Mouse (Mus musculus) kidney, embryonic 16.5 days (tissue): ENCODE measurements around the gene Kif1bp. TPM values are rescaled to one million over a fixed set of nuclear protein-coding genes. Genes with fewer than 3 reads are reported as not detected.
"Not testable (repeated sequence)": the region's sequence is repeated elsewhere in the genome, so short reads cannot be mapped to it uniquely, and the experiment has no call there.

ENCODE experiments used
- ATAC-seq: fragments of 200-750 bp; cut with Nextera tagmentation; 2 replicates; pipeline ENCODE4 v1.8.0; 2017; ENCODE audit warnings: moderate TSS enrichment; ENCODE audit not compliant: low FRiP score, low TSS enrichment
- H3K27ac ChIP-seq: fragments of 300-500 bp; sonication (generic); 2 replicates; pipeline ENCODE4 v1.5.1; 2014; ENCODE audit warnings: low read length
- H3K27me3 ChIP-seq: fragments of 300-500 bp; sonication (generic); 2 replicates; pipeline ENCODE4 v1.6.1; 2014; ENCODE audit warnings: low read length, control low read depth, mixed read lengths; ENCODE audit not compliant: insufficient read depth
- H3K36me3 ChIP-seq: fragments of 300-500 bp; sonication (generic); 2 replicates; pipeline ENCODE4 v1.6.1; 2014; ENCODE audit warnings: low read length, control low read depth, mixed read lengths; ENCODE audit not compliant: insufficient read depth
- H3K4me1 ChIP-seq: fragments of 300-500 bp; sonication (generic); 2 replicates; pipeline ENCODE4 v1.6.1; 2014; ENCODE audit warnings: low read length, control low read depth, mixed read lengths; ENCODE audit not compliant: insufficient read depth
- H3K4me2 ChIP-seq: fragments of 300-500 bp; sonication (generic); replicated peaks from 2 replicates; pipeline ENCODE4 v1.6.1; 2014; ENCODE audit warnings: low read depth, low read length
- H3K4me3 ChIP-seq: fragments of 300-500 bp; sonication (generic); 2 replicates; pipeline ENCODE4 v1.5.1; 2014; ENCODE audit warnings: mild to moderate bottlenecking, low read length
- H3K9ac ChIP-seq: fragments of 300-500 bp; sonication (generic); replicated peaks from 2 replicates; pipeline ENCODE4 v1.6.1; 2014; ENCODE audit warnings: low read length
- H3K9me3 ChIP-seq: fragments of 300-500 bp; sonication (generic); 2 replicates; pipeline ENCODE4 v1.6.1; 2016; ENCODE audit warnings: low read length, control low read depth
- WGBS: fragments of 180-500 bp; shearing (Covaris S2); extraction: QIAGEN DNeasy Blood & Tissue Kit; methylation state at CpG from one replicate; pipeline ENCODE4 v1.1.7; 2014; 5-methylcytosine and 5-hydroxymethylcytosine counted together
- polyA plus RNA-seq: library from polyadenylated mRNA; unstranded; fragments of >200 nt; fragmentation: Nextera tagmentation; extraction: Ambion mirVana; gene quantifications from 2 replicates; pipeline ENCODE4 v1.2.1, GENCODE M21; 2015

Gene Kif1bp
- polyA plus RNA-seq = 35.5 and 39.0 TPM in 2 replicates

DNA sequence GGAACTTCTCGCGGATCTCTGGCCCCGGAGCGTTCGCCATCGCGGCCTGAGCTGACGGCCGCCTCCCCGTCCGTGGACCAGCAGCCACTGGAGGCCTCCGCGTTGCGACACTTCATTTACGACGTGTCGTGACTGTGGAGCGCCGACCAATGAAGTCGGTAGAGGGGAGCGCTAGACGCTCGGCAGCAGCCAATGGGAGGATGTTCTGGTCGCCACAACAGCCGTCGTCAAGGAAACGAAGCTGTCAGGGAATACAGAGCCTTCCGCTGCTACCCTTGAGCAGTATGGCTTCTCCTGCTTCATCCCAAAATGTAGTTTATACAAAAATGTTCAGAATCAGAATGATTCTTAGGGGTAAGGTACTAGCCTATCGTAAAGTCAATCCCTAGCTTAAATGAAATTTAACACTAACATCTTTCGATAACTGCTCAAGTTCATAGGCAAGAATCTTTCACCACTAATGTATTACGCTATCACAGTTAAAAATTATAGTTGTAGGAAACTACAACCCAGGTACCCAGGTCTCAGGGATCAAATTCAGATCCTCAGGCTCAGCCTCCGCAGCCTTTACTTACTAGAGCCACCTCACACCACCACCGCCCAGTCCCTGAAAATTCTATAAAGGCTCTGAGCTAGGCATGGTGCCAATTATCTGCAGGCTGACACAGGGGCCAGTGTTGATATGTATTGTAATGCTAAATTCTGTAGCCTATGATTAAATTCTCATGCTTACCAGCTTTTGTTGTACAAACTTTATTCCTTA, at the start of gene Kif1bp:
TSS of gene Kif1bp (minus strand) at position 120 of the 763 bp plus-strand sequence.
- H3K4me3 ChIP-seq = peak within 1 kb of the TSS; percentile 96
- peak within 1 kb of the TSS; percentile 87 for H3K9ac ChIP-seq
- H3K4me1 ChIP-seq = peaks cover 13% of the 10 kb centered on the region
- H3K27me3 ChIP-seq = no peaks in the 10 kb centered on the region
- H3K9me3 ChIP-seq = no peaks in the 10 kb centered on the region
- 5% methylated on average over 33 of the region's 33 CpGs for WGBS
- peaks cover 34% of the 10 kb centered on the region for H3K36me3 ChIP-seq
- peak within 1 kb of the TSS; percentile 94 for H3K4me2 ChIP-seq
- H3K27ac ChIP-seq = no peak within 1 kb of the TSS
- peak; percentile 100 for ATAC-seq

GRCm38 (mm10) chr10:62604161-62604560, 25.9 kb upstream of the Kif1bp start:
- Histone ChIP-seq H3K9me3 (no peaks in the 10 kb centered on the region), H3K4me3 (no peak overlapping the region), H3K4me2 (no peak overlapping the region), H3K27me3 (no peaks in the 10 kb centered on the region), H3K27ac (no peak overlapping the region), H3K4me1 (peaks cover 15% of the 10 kb centered on the region), H3K9ac (no peak overlapping the region), H3K36me3 (no peaks in the 10 kb centered on the region)
- 89% methylated on average over 3 of the region's 3 CpGs for WGBS
- no peak for ATAC-seq

DNA sequence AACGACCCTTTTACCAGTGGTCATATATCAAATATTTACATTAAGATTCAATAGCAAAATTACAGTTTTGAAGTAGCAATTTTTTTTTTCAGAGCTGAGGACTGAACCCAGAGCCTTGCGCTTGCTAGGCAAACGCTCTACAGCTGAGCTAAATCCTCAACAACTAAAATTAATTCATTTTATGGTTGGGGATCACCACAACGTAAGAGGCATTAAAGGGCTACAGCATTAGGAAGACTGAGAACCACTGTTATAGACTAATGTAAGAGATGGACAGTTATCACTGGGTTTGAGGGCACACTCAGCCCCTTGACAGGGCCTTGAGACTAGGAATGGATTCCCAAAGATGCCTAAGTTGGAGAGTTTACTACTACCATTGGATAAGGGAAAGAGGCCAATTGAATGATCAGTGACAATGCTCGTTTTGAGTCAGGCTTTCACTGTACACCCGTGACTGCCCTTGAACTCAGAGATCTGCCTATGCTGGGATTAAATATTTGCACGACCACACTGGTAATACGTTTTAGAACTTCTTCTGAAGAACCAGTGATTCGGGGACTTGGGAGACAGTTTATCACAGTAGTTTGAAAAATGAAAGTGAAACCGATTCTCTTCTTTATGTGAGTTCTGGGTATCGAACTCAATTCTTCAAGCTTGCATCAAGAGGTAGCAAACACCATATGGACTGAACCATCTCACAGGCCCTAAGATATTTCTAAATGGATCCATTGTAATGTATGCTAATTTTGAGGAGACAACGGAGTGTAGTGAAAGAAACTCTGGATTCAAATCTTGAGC, 25.2 kb upstream of the Kif1bp start:
- ATAC-seq = no peak
- Histone ChIP-seq H3K27ac (no peak overlapping the region), H3K9ac (no peak overlapping the region), H3K4me2 (no peak overlapping the region), H3K4me3 (no peak overlapping the region), H3K36me3 (no peaks in the 10 kb centered on the region), H3K9me3 (no peaks in the 10 kb centered on the region), H3K27me3 (no peaks in the 10 kb centered on the region), H3K4me1 (peaks cover 15% of the 10 kb centered on the region)
- 87% methylated on average over 12 of the region's 12 CpGs for WGBS

- Histone ChIP-seq H3K27me3 (no peaks in the 10 kb centered on the region), H3K9me3 (no peaks in the 10 kb centered on the region), H3K4me3 (peak within 1 kb of the TSS; percentile 97), H3K9ac (peak within 1 kb of the TSS; percentile 76), H3K36me3 (peaks cover 7% of the 10 kb centered on the region), H3K27ac (peak within 1 kb of the TSS; percentile 82), H3K4me2 (peak within 1 kb of the TSS; percentile 99), H3K4me1 (peaks cover 15% of the 10 kb centered on the region)
- ATAC-seq = peak; percentile 96
- WGBS = 6% methylated on average over 53 of the region's 53 CpGs
Observed at GRCm38 (mm10) chr10:62602177-62603040, 24.2 kb upstream of the Kif1bp start, which contains the start of gene Ddx21. Gene Ddx21, minus strand, starts transcription at chr10:62602281.

GRCm38 (mm10) chr10:62601833-62602176, 23.5 kb upstream of the Kif1bp start:
- peak; percentile 88 for ATAC-seq
- H3K4me3 ChIP-seq = peak overlapping the region; percentile 97
- 0% methylated on average over 23 of the region's 23 CpGs for WGBS
- peaks cover 15% of the 10 kb centered on the region for H3K4me1 ChIP-seq
- peaks cover 11% of the 10 kb centered on the region for H3K36me3 ChIP-seq
- H3K9me3 ChIP-seq = no peaks in the 10 kb centered on the region
- peak overlapping the region; percentile 76 for H3K9ac ChIP-seq
- peak overlapping the region; percentile 99 for H3K4me2 ChIP-seq
- no peaks in the 10 kb centered on the region for H3K27me3 ChIP-seq
- H3K27ac ChIP-seq = peak overlapping the region; percentile 82

- Histone ChIP-seq H3K27ac (no peak overlapping the region), H3K9ac (peak overlapping the region; percentile 76), H3K9me3 (no peaks in the 10 kb centered on the region), H3K4me3 (peak overlapping the region; percentile 97), H3K4me2 (peak overlapping the region; percentile 99), H3K4me1 (peaks cover 15% of the 10 kb centered on the region), H3K36me3 (peaks cover 11% of the 10 kb centered on the region), H3K27me3 (no peaks in the 10 kb centered on the region)
- 12% methylated on average over 20 of the region's 20 CpGs for WGBS
- no peak for ATAC-seq
Observed at GRCm38 (mm10) chr10:62601053-62601791, 23.0 kb upstream of the Kif1bp start.

DNA sequence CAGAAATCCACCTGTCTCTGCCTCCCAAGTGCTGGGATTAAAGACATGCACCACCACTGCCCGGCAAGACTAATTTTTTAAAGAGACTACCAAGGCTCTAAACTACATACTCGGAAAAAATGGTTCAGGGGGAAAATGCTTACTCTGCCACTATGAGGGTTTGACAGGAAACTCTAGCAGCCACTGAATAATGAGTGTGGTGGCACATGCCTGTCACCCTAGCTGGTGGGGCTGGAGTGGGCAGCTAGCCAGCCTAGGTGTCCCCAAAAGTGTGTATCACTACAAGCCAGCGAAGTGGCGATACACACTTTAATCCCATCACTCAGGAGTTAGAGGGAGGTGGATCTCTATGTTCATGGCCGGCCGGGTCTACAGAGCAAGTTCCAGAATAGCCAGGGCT, 21.8 kb upstream of the Kif1bp start:
- Histone ChIP-seq H3K27ac (no peak overlapping the region), H3K4me1 (peaks cover 15% of the 10 kb centered on the region), H3K9me3 (no peaks in the 10 kb centered on the region), H3K27me3 (no peaks in the 10 kb centered on the region), H3K9ac (no peak overlapping the region), H3K36me3 (peaks cover 12% of the 10 kb centered on the region), H3K4me3 (no peak overlapping the region), H3K4me2 (no peak overlapping the region)
- WGBS = 85% methylated on average over 6 of the region's 6 CpGs
- ATAC-seq = no peak

DNA sequence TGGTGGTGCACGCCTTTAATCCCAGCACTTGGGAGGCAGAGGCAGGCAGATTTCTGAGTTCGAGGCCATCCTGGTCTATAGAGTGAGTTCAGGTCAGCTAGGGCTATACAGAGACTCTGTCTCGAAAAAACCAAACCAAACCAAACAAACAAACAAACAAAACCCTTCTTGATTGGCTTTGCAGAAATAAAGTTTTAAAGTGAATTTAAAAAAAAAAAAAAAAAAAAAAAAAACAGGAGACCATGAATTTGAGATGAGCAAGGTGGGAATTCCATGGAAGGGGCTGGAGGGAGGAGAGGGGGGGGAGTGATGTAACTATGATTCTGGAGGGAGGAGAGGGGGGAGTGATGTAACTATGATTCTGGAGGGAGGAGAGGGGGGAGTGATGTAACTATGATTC, 21.1 kb upstream of the Kif1bp start:
- H3K9me3 ChIP-seq, ATAC-seq, H3K4me2 ChIP-seq, H3K27ac ChIP-seq, H3K27me3 ChIP-seq, H3K9ac ChIP-seq, H3K4me3 ChIP-seq: not testable (repeated sequence)
- H3K36me3 ChIP-seq = peaks cover 17% of the 10 kb centered on the region
- H3K4me1 ChIP-seq = peaks cover 15% of the 10 kb centered on the region
- WGBS = 99% methylated on average over 3 of the region's 3 CpGs

GRCm38 (mm10) chr10:62592496-62592895, 14.2 kb upstream of the Kif1bp start:
- Histone ChIP-seq H3K9ac (no peak overlapping the region), H3K27me3 (no peaks in the 10 kb centered on the region), H3K36me3 (peaks cover 62% of the 10 kb centered on the region), H3K9me3 (no peaks in the 10 kb centered on the region), H3K4me3 (no peak overlapping the region), H3K4me2 (no peak overlapping the region), H3K4me1 (no peaks in the 10 kb centered on the region), H3K27ac (no peak overlapping the region)
- 87% methylated on average over 7 of the region's 7 CpGs for WGBS
- ATAC-seq = no peak
